Mouse (Mus musculus) liver, embryonic 14.5 days (tissue): Measurements from ENCODE around the gene Ptrh2.

Experiments
- CTCF ChIP-seq: IDR thresholded peaks from 2 replicates; pipeline ENCODE4 v1.5.1; 2016; ENCODE audit warnings: antibody characterized with exemption, low read depth, control low read depth
- EP300 ChIP-seq: IDR thresholded peaks from 2 replicates; pipeline ENCODE4 v1.6.1; 2016; ENCODE audit warnings: antibody characterized with exemption, low read depth

DNA sequence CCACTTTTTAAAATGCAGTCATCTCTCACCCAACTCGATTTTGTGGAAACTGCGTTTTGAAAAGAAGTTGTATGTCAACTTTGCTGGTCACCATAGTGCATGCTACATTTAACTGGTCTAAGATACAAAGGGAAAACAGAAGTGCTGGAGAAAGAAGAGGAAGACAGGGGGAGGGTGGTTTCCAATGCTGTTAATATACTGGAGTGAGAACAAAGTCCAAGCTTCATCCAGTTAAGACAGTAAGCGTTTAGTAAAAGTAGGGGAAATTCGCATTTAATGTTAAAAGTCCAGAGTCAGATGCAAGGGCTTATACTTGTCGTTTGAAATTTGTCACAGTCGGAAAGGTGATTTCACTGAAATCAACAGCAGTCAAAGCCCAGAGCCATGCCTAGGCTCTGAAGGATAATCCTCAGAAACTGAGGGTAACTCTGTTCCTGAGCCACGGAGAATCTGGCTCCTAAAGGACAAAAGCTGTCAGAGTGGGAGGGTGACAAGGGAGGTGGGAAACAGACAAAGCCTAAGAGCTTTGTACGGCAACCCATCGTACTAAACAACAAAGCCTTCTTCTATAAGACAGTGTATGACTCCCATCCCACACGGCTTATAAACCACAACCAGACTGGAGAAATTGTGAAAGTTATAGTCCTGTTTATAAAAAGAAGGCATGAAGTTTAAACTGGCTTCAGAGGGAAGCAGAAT, 50.6 kb downstream of the Ptrh2 start:
- TF ChIP-seq CTCF: no peak
- no peak for TF ChIP-seq EP300
